Mouse (Mus musculus) forebrain, embryonic 11.5 days (tissue): ENCODE measurements at regions not wholly inside any gene's neighbourhood (a gene's known extent, or its start where the extent isn't known, plus 50 kb on each side); places are given as distances from the start of the nearest gene placed in this dataset.

Experiments used
- ATAC-seq: fragments of 200-750 bp; cut with Nextera tagmentation; replicated peaks from 2 replicates; pipeline ENCODE4 v1.8.0; 2017; ENCODE audit warnings: moderate TSS enrichment; ENCODE audit not compliant: low FRiP score
- DNase-seq: peaks from one replicate; pipeline ENCODE4 v3.0.0-alpha.2; 2017; ENCODE audit warnings: low spot score
- H3K27ac ChIP-seq: fragments of 300-500 bp; sonication (generic); 2 replicates; pipeline ENCODE4 v1.5.1; 2014; ENCODE audit warnings: low read depth, low read length
- H3K27me3 ChIP-seq: fragments of 300-500 bp; sonication (generic); 2 replicates; pipeline ENCODE4 v1.6.1; 2014; ENCODE audit warnings: mild to moderate bottlenecking, low read length, mixed read lengths; ENCODE audit not compliant: control insufficient read depth, insufficient read depth
- H3K36me3 ChIP-seq: fragments of 300-500 bp; sonication (generic); 2 replicates; pipeline ENCODE4 v1.6.1; 2014; ENCODE audit warnings: mild to moderate bottlenecking, low read length, moderate library complexity, mixed read lengths; ENCODE audit not compliant: control insufficient read depth, insufficient read depth
- H3K4me1 ChIP-seq: fragments of 300-500 bp; sonication (generic); replicated peaks from 2 replicates; pipeline ENCODE4 v1.6.1; 2014; ENCODE audit warnings: low read length, mixed read lengths; ENCODE audit not compliant: control insufficient read depth, insufficient read depth
- H3K4me2 ChIP-seq: fragments of 300-500 bp; sonication (generic); 2 replicates; pipeline ENCODE4 v1.6.1; 2014; ENCODE audit warnings: low read depth, mild to moderate bottlenecking, low read length, moderate library complexity, mixed read lengths; ENCODE audit not compliant: severe bottlenecking
- H3K4me3 ChIP-seq: fragments of 300-500 bp; sonication (generic); 2 replicates; pipeline ENCODE4 v1.5.1; 2014; ENCODE audit warnings: low read depth, low read length
- H3K9ac ChIP-seq: fragments of 300-500 bp; sonication (generic); 2 replicates; pipeline ENCODE4 v1.6.1; 2014; ENCODE audit warnings: low read length
- H3K9me3 ChIP-seq: fragments of 300-500 bp; sonication (generic); 2 replicates; pipeline ENCODE4 v1.6.1; 2016; ENCODE audit warnings: low read length, mixed read lengths; ENCODE audit not compliant: control insufficient read depth
- WGBS: fragments of 180-500 bp; shearing (Covaris S2); extraction: QIAGEN DNeasy Blood & Tissue Kit; methylation state at CpG from one replicate; pipeline ENCODE4 v1.1.7; 2014; 5-methylcytosine and 5-hydroxymethylcytosine counted together

GRCm38 (mm10) chr13:107730976-107731375 lies 313.3 kb upstream of the Smim15 start:
- Histone ChIP-seq H3K4me3 (no peak overlapping the region), H3K4me1 (no peaks in the 10 kb centered on the region), H3K27ac (no peak overlapping the region), H3K36me3 (peaks cover 8% of the 10 kb centered on the region; the same call in 1 of the 2 replicates), H3K9ac (no peak overlapping the region), H3K9me3 (no peaks in the 10 kb centered on the region), H3K4me2 (no peak overlapping the region), H3K27me3 (no peaks in the 10 kb centered on the region)
- DNase-seq, result no peak
- ATAC-seq, result no peak
- 94% methylated on average over 9 of the region's 9 CpGs for WGBS

GRCm38 (mm10) chr13:107726491-107726890 lies 317.8 kb upstream of the Smim15 start:
- ATAC-seq (no peak), DNase-seq (no peak)
- H3K9me3 ChIP-seq, result no peaks in the 10 kb centered on the region
- no peak overlapping the region for H3K27ac ChIP-seq
- H3K9ac ChIP-seq, result no peak overlapping the region
- peaks cover 8% of the 10 kb centered on the region; the same call in 1 of the 2 replicates for H3K36me3 ChIP-seq
- H3K4me2 ChIP-seq, result no peak overlapping the region
- no peaks in the 10 kb centered on the region for H3K4me1 ChIP-seq
- H3K4me3 ChIP-seq, result no peak overlapping the region
- 97% methylated on average over 20 of the region's 20 CpGs for WGBS
- H3K27me3 ChIP-seq, result no peaks in the 10 kb centered on the region

- DNase-seq (no peak), ATAC-seq (no peak)
- 87% methylated on average over 11 of the region's 11 CpGs for WGBS
- H3K4me1 ChIP-seq, result peaks cover 3% of the 10 kb centered on the region; the same call in 1 of the 2 replicates
- H3K9ac ChIP-seq, result no peak overlapping the region
- no peak overlapping the region for H3K4me2 ChIP-seq
- no peaks in the 10 kb centered on the region for H3K27me3 ChIP-seq
- no peaks in the 10 kb centered on the region for H3K9me3 ChIP-seq
- H3K27ac ChIP-seq, result no peak overlapping the region
- peaks cover 5% of the 10 kb centered on the region; the same call in 1 of the 2 replicates for H3K36me3 ChIP-seq
- H3K4me3 ChIP-seq, result no peak overlapping the region
Measured at GRCm38 (mm10) chr13:107721901-107722300, 322.3 kb upstream of the Smim15 start.

GRCm38 (mm10) chr13:107720874-107721574 lies 323.2 kb upstream of the Smim15 start:
- DNase-seq (no peak), ATAC-seq (no peak)
- Histone ChIP-seq H3K36me3 (no peaks in the 10 kb centered on the region), H3K4me1 (peaks cover 3% of the 10 kb centered on the region; the same call in 1 of the 2 replicates), H3K4me3 (no peak overlapping the region), H3K27me3 (no peaks in the 10 kb centered on the region), H3K4me2 (no peak overlapping the region), H3K9me3 (no peaks in the 10 kb centered on the region), H3K27ac (no peak overlapping the region), H3K9ac (no peak overlapping the region)
- WGBS, result 77% methylated on average over 8 of the region's 8 CpGs

- no peak overlapping the region for H3K9ac ChIP-seq
- H3K4me2 ChIP-seq, result no peak overlapping the region
- H3K9me3 ChIP-seq, result no peaks in the 10 kb centered on the region
- H3K36me3 ChIP-seq, result no peaks in the 10 kb centered on the region
- no peak overlapping the region for H3K27ac ChIP-seq
- H3K4me3 ChIP-seq, result no peak overlapping the region
- H3K4me1 ChIP-seq, result peaks cover 3% of the 10 kb centered on the region; the same call in 1 of the 2 replicates
- no peaks in the 10 kb centered on the region for H3K27me3 ChIP-seq
- DNase-seq, result no peak
- ATAC-seq, result no peak
- WGBS, result 49% methylated on average over 14 of the region's 14 CpGs
Measured at GRCm38 (mm10) chr13:107718973-107719620, 325.1 kb upstream of the Smim15 start.

GRCm38 (mm10) chr13:107715616-107716015 lies 328.6 kb upstream of the Smim15 start:
- ATAC-seq, result no peak
- no peak overlapping the region for H3K4me3 ChIP-seq
- no peaks in the 10 kb centered on the region for H3K36me3 ChIP-seq
- H3K4me2 ChIP-seq, result no peak overlapping the region
- no peaks in the 10 kb centered on the region for H3K27me3 ChIP-seq
- peaks cover 3% of the 10 kb centered on the region; the same call in 1 of the 2 replicates for H3K4me1 ChIP-seq
- DNase-seq, result no peak
- no peaks in the 10 kb centered on the region for H3K9me3 ChIP-seq
- no peak overlapping the region for H3K9ac ChIP-seq
- no peak overlapping the region for H3K27ac ChIP-seq
- 90% methylated on average over 4 of the region's 4 CpGs for WGBS

- 79% methylated on average over 1 of the region's 1 CpGs for WGBS
- Histone ChIP-seq H3K4me1 (no peaks in the 10 kb centered on the region; the same call in 1 of the 2 replicates), H3K9me3 (no peaks in the 10 kb centered on the region), H3K36me3 (no peaks in the 10 kb centered on the region), H3K4me3 (no peak overlapping the region), H3K27me3 (no peaks in the 10 kb centered on the region), H3K27ac (no peak overlapping the region), H3K9ac (no peak overlapping the region), H3K4me2 (no peak overlapping the region)
- ATAC-seq (no peak), DNase-seq (no peak)
Measured at GRCm38 (mm10) chr13:107714001-107714400, 330.2 kb upstream of the Smim15 start.

- WGBS, result 89% methylated on average over 4 of the region's 4 CpGs
- no peak overlapping the region for H3K27ac ChIP-seq
- no peaks in the 10 kb centered on the region for H3K36me3 ChIP-seq
- H3K9me3 ChIP-seq, result no peaks in the 10 kb centered on the region
- H3K9ac ChIP-seq, result no peak overlapping the region
- H3K4me2 ChIP-seq, result no peak overlapping the region
- no peak for ATAC-seq
- no peaks in the 10 kb centered on the region for H3K4me1 ChIP-seq
- H3K27me3 ChIP-seq, result no peaks in the 10 kb centered on the region
- H3K4me3 ChIP-seq, result no peak overlapping the region
- no peak for DNase-seq
Measured at GRCm38 (mm10) chr13:107711341-107711994, 332.8 kb upstream of the Smim15 start.
